Mouse (Mus musculus) macrophage (primary cell): ENCODE results near the gene Ppp1r9a. TPM values are rescaled to one million over a fixed set of nuclear protein-coding genes. Genes with fewer than 3 reads are reported as not detected.

Experiments
- H3K27ac ChIP-seq: fragments of 350-480 bp; formaldehyde crosslinking; 2 replicates; pipeline ENCODE4 v1.9.0; 2021
- H3K36me3 ChIP-seq: fragments of 350-480 bp; formaldehyde crosslinking; 2 replicates; pipeline ENCODE4 v1.9.0; 2021; ENCODE audit errors: inconsistent target
- H3K4me3 ChIP-seq: fragments of 350-480 bp; formaldehyde crosslinking; 2 replicates; pipeline ENCODE4 v1.9.0; 2021; ENCODE audit errors: inconsistent target
- H3K79me2 ChIP-seq: fragments of 350-480 bp; formaldehyde crosslinking; 2 replicates; pipeline ENCODE4 v1.9.0; 2021; ENCODE audit errors: inconsistent target
- WGBS: methylation state at CpG from one replicate; pipeline ENCODE4 v1.1.7; 2026; ENCODE audit warnings: inconsistent platforms; ENCODE audit not compliant: missing documents; 5-methylcytosine and 5-hydroxymethylcytosine counted together
- polyA plus RNA-seq: library from polyadenylated mRNA; stranded (reverse); fragments of 250-400 nt; gene quantifications from 3 replicates; pipeline ENCODE4 v1.2.4, GENCODE M21; 2018; ENCODE audit warnings: inconsistent platforms

Gene Ppp1r9a
- polyA plus RNA-seq, 1 experiment from 2014 or later, result 3.4 TPM

- Histone ChIP-seq H3K79me2 (no peaks in the 10 kb centered on the region), H3K27ac (no peak overlapping the region), H3K36me3 (no peaks in the 10 kb centered on the region), H3K4me3 (no peak overlapping the region)
- 59% methylated on average over 5 of the region's 5 CpGs for WGBS
These were observed 125.1 kb downstream of the Ppp1r9a start for GRCm38 (mm10) chr6:5027801-5028200.

GRCm38 (mm10) chr6:5029205-5029927 lies 126.6 kb downstream of the Ppp1r9a start:
- 93% methylated on average over 12 of the region's 13 CpGs for WGBS
- H3K79me2 ChIP-seq, result no peaks in the 10 kb centered on the region
- H3K36me3 ChIP-seq, result no peaks in the 10 kb centered on the region

GRCm38 (mm10) chr6:5029956-5030355 lies 127.2 kb downstream of the Ppp1r9a start:
- Histone ChIP-seq H3K36me3 (no peaks in the 10 kb centered on the region), H3K79me2 (no peaks in the 10 kb centered on the region), H3K27ac (no peak overlapping the region), H3K4me3 (no peak overlapping the region)
- WGBS, result 98% methylated on average over 5 of the region's 5 CpGs

More at GRCm38 (mm10) chr6:5029205-5029927, 126.6 kb downstream of the Ppp1r9a start:
- no peak overlapping the region for H3K27ac ChIP-seq
- no peak overlapping the region for H3K4me3 ChIP-seq

GRCm38 (mm10) chr6:5032986-5033633 lies 130.4 kb downstream of the Ppp1r9a start:
- WGBS, result 94% methylated on average over 5 of the region's 5 CpGs
- no peak overlapping the region for H3K4me3 ChIP-seq
- no peaks in the 10 kb centered on the region for H3K36me3 ChIP-seq
- H3K27ac ChIP-seq, result no peak overlapping the region
- H3K79me2 ChIP-seq, result no peaks in the 10 kb centered on the region

GRCm38 (mm10) chr6:5037225-5037624 lies 134.5 kb downstream of the Ppp1r9a start:
- no peak overlapping the region for H3K4me3 ChIP-seq
- WGBS, result 96% methylated on average over 4 of the region's 4 CpGs
- no peaks in the 10 kb centered on the region for H3K36me3 ChIP-seq
- no peaks in the 10 kb centered on the region for H3K79me2 ChIP-seq
- no peak overlapping the region for H3K27ac ChIP-seq

- no peak overlapping the region for H3K27ac ChIP-seq
- no peak overlapping the region for H3K4me3 ChIP-seq
- H3K36me3 ChIP-seq, result no peaks in the 10 kb centered on the region
- H3K79me2 ChIP-seq, result no peaks in the 10 kb centered on the region
- WGBS, result 94% methylated on average over 2 of the region's 2 CpGs
These were observed 135.5 kb downstream of the Ppp1r9a start for GRCm38 (mm10) chr6:5038140-5038749.

GRCm38 (mm10) chr6:5039316-5039715 lies 136.6 kb downstream of the Ppp1r9a start:
- WGBS, result 100% methylated on average over 2 of the region's 2 CpGs
- Histone ChIP-seq H3K4me3 (no peak overlapping the region), H3K36me3 (no peaks in the 10 kb centered on the region), H3K27ac (no peak overlapping the region), H3K79me2 (no peaks in the 10 kb centered on the region)

- Histone ChIP-seq H3K27ac (no peak overlapping the region), H3K4me3 (no peak overlapping the region), H3K36me3 (no peaks in the 10 kb centered on the region), H3K79me2 (no peaks in the 10 kb centered on the region)
- 94% methylated on average over 6 of the region's 6 CpGs for WGBS
These were observed 143.1 kb downstream of the Ppp1r9a start for GRCm38 (mm10) chr6:5045854-5046253.

- no peak overlapping the region for H3K4me3 ChIP-seq
- no peaks in the 10 kb centered on the region for H3K79me2 ChIP-seq
- no peaks in the 10 kb centered on the region for H3K36me3 ChIP-seq
- 83% methylated on average over 3 of the region's 3 CpGs for WGBS
- H3K27ac ChIP-seq, result no peak overlapping the region
These were observed 145.3 kb downstream of the Ppp1r9a start for GRCm38 (mm10) chr6:5048025-5048424.

- no peak overlapping the region for H3K27ac ChIP-seq
- no peaks in the 10 kb centered on the region for H3K36me3 ChIP-seq
- H3K4me3 ChIP-seq, result no peak overlapping the region
- 9% methylated on average over 2 of the region's 2 CpGs for WGBS
- no peaks in the 10 kb centered on the region for H3K79me2 ChIP-seq
These were observed 149.6 kb downstream of the Ppp1r9a start for GRCm38 (mm10) chr6:5052309-5052708.

GRCm38 (mm10) chr6:5054446-5055095 lies 151.9 kb downstream of the Ppp1r9a start:
- Histone ChIP-seq H3K36me3 (no peaks in the 10 kb centered on the region), H3K4me3 (no peak overlapping the region), H3K79me2 (no peaks in the 10 kb centered on the region), H3K27ac (no peak overlapping the region)
- 86% methylated on average over 4 of the region's 4 CpGs for WGBS

GRCm38 (mm10) chr6:5074736-5075135 lies 172.0 kb downstream of the Ppp1r9a start:
- H3K27ac ChIP-seq, result no peak overlapping the region
- H3K36me3 ChIP-seq, result no peaks in the 10 kb centered on the region
- no peaks in the 10 kb centered on the region for H3K79me2 ChIP-seq
- 96% methylated on average over 3 of the region's 3 CpGs for WGBS
- H3K4me3 ChIP-seq, result no peak overlapping the region

- Histone ChIP-seq H3K4me3 (no peak overlapping the region), H3K36me3 (no peaks in the 10 kb centered on the region), H3K27ac (no peak overlapping the region), H3K79me2 (no peaks in the 10 kb centered on the region)
- 93% methylated on average over 7 of the region's 7 CpGs for WGBS
These were observed 173.0 kb downstream of the Ppp1r9a start for GRCm38 (mm10) chr6:5075680-5076079.

- H3K79me2 ChIP-seq, result no peaks in the 10 kb centered on the region
These were observed 175.3 kb downstream of the Ppp1r9a start for GRCm38 (mm10) chr6:5078009-5078408.

GRCm38 (mm10) chr6:5079108-5079507 lies 176.4 kb downstream of the Ppp1r9a start:
- no peak overlapping the region for H3K27ac ChIP-seq
- no peaks in the 10 kb centered on the region for H3K79me2 ChIP-seq
- H3K4me3 ChIP-seq, result no peak overlapping the region
- 86% methylated on average over 1 of the region's 1 CpGs for WGBS
- H3K36me3 ChIP-seq, result no peaks in the 10 kb centered on the region

More at GRCm38 (mm10) chr6:5078009-5078408, 175.3 kb downstream of the Ppp1r9a start:
- Histone ChIP-seq H3K4me3 (no peak overlapping the region), H3K36me3 (no peaks in the 10 kb centered on the region), H3K27ac (no peak overlapping the region)
- 95% methylated on average over 2 of the region's 2 CpGs for WGBS
